Mouse (Mus musculus): ENCODE measurements around the gene Smr2. TPM values are rescaled to one million over a fixed set of nuclear protein-coding genes. Genes with fewer than 3 reads are reported as not detected.
"Not testable (repeated sequence)": the region's sequence is repeated elsewhere in the genome, so short reads cannot be mapped to it uniquely, and the experiment has no call there.

Smr2 gene
- polyA plus RNA-seq (2015; fragmentation: Nextera tagmentation; extraction: Ambion mirVana) = not detected in 2 replicates

DNA sequence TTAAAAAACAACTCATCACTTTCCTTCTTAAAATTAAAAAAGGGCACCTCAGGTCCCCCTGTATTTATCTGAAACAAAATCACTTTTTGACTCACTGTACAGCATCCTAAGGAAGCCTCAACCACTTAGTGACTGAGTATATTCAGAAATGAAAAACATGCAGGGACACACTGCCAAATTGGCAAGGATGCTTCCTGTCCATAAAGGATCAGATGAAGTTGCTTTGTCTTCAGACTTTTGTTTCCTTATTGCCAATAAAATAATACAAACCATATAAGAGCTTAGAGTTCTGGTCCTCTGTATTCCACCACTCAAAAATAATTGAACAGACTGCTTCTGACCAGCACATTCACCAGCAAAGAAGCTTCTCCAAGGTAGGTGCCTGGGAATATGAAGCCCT is at the start of gene Smr2:
TSS of gene Smr2 (plus strand) at position 301 of the 400 bp plus-strand sequence.
- not testable (repeated sequence) for H3K36me3 ChIP-seq (ENCODE audit: control insufficient read depth, insufficient read depth, low read length); H3K4me1 ChIP-seq (ENCODE audit: control insufficient read depth, insufficient read depth, low read length); ATAC-seq; H3K9me3 ChIP-seq (replicated peaks; ENCODE audit: control insufficient read depth, low read length, poor library complexity, severe bottlenecking); H3K4me3 ChIP-seq (ENCODE audit: low read depth, low read length); H3K27ac ChIP-seq (ENCODE audit: low read length); H3K9ac ChIP-seq (ENCODE audit: low read depth, low read length); H3K27me3 ChIP-seq (ENCODE audit: control insufficient read depth, insufficient read depth, low read depth, low read length); H3K4me2 ChIP-seq (ENCODE audit: low read length)

- WGBS = 80% methylated on average over 1 of the region's 1 CpGs
- no peaks in the 10 kb centered on the region for H3K9me3 ChIP-seq (replicated peaks; ENCODE audit: control insufficient read depth, low read length, poor library complexity, severe bottlenecking)
- H3K4me1 ChIP-seq (ENCODE audit: control insufficient read depth, insufficient read depth, low read length) = no peaks in the 10 kb centered on the region
- H3K27me3 ChIP-seq (ENCODE audit: control insufficient read depth, insufficient read depth, low read depth, low read length) = no peaks in the 10 kb centered on the region
- H3K27ac ChIP-seq (ENCODE audit: low read length) = no peak within 1 kb of the TSS
- no peak for ATAC-seq
- no peak within 1 kb of the TSS for H3K9ac ChIP-seq (ENCODE audit: low read depth, low read length)
- H3K36me3 ChIP-seq (ENCODE audit: control insufficient read depth, insufficient read depth, low read length) = no peaks in the 10 kb centered on the region
- no peak within 1 kb of the TSS for H3K4me3 ChIP-seq (ENCODE audit: low read depth, low read length)
- no peak within 1 kb of the TSS for H3K4me2 ChIP-seq (ENCODE audit: low read length)
These were observed 25.1 kb downstream of the Smr2 start, which contains the start of gene Gm11116 for GRCm38 (mm10) chr5:88111430-88111829. TSS of gene Gm11116 (minus strand) at chr5:88111530.

- Histone ChIP-seq H3K9me3 (replicated peaks; ENCODE audit: control insufficient read depth, low read length, poor library complexity, severe bottlenecking) (no peaks in the 10 kb centered on the region), H3K4me1 (ENCODE audit: control insufficient read depth, insufficient read depth, low read length) (no peaks in the 10 kb centered on the region), H3K4me2 (ENCODE audit: low read length) (no peak within 1 kb of the TSS), H3K27ac (ENCODE audit: low read length) (no peak within 1 kb of the TSS), H3K9ac (ENCODE audit: low read depth, low read length) (no peak within 1 kb of the TSS), H3K36me3 (ENCODE audit: control insufficient read depth, insufficient read depth, low read length) (no peaks in the 10 kb centered on the region), H3K4me3 (ENCODE audit: low read depth, low read length) (no peak within 1 kb of the TSS), H3K27me3 (ENCODE audit: control insufficient read depth, insufficient read depth, low read depth, low read length) (no peaks in the 10 kb centered on the region)
- ATAC-seq = no peak
These were observed 67.6 kb downstream of the Smr2 start, which contains the start of gene Gm11115 for GRCm38 (mm10) chr5:88153999-88154398. TSS of gene Gm11115 (minus strand) at chr5:88154099.

Other genes with a start within 250 kb of the Smr2 start
- gene Odam, start 201.5 kb upstream of the Smr2 start, polyA plus RNA-seq (2015; fragmentation: Nextera tagmentation; extraction: Ambion mirVana) = not detected in 2 replicates
- gene Csn3, start 161.0 kb upstream of the Smr2 start, polyA plus RNA-seq (2015; fragmentation: Nextera tagmentation; extraction: Ambion mirVana) = not detected in 2 replicates
- not detected in 2 replicates for gene 2310003L06Rik, start 117.1 kb upstream of the Smr2 start, polyA plus RNA-seq (2015; fragmentation: Nextera tagmentation; extraction: Ambion mirVana)
- not detected in 2 replicates for gene Gm28434, start 117.0 kb upstream of the Smr2 start, polyA plus RNA-seq (2015; fragmentation: Nextera tagmentation; extraction: Ambion mirVana)
- gene Cabs1, start 107.1 kb upstream of the Smr2 start, polyA plus RNA-seq (2015; fragmentation: Nextera tagmentation; extraction: Ambion mirVana) = not detected in 2 replicates
- not detected in 2 replicates for gene Smr3a, start 84.0 kb upstream of the Smr2 start, polyA plus RNA-seq (2015; fragmentation: Nextera tagmentation; extraction: Ambion mirVana)
- gene Gm11116, start 25.0 kb downstream of the Smr2 start, polyA plus RNA-seq (2015; fragmentation: Nextera tagmentation; extraction: Ambion mirVana) = not detected in 2 replicates
- not detected in 2 replicates for gene Gm11115, start 67.5 kb downstream of the Smr2 start, polyA plus RNA-seq (2015; fragmentation: Nextera tagmentation; extraction: Ambion mirVana)
- not detected in 2 replicates for gene Gm7714, start 182.4 kb downstream of the Smr2 start, polyA plus RNA-seq (2015; fragmentation: Nextera tagmentation; extraction: Ambion mirVana)
- not detected in 2 replicates for gene Prol1, start 230.8 kb downstream of the Smr2 start, polyA plus RNA-seq (2015; fragmentation: Nextera tagmentation; extraction: Ambion mirVana)

Data from midbrain, embryonic 16.5 days (tissue).